Comparison of ENCODE assay signal across 10 mouse cellular contexts in genomic region chr11:95150269-95151049, GRCm38 (mm10). TPM values are rescaled to one million over a fixed set of nuclear protein-coding genes. Genes with fewer than 3 reads are reported as not detected.
DNase-seq lines count a peak whose midpoint lies in the region; ATAC-seq and TF ChIP-seq lines count a peak whose summit lies in the region.
"Had no signal": no experiment of that assay in that cellular context is flagged by ENCODE, and none has a peak within 500 bp of the region (broad histone marks: within the 10 kb centered on the region; RNA-seq: fewer than 3 reads in every experiment).

No protein-coding gene starts in this region.

- ATAC-seq in forebrain, embryonic 15.5 days (replicated peaks) = no peak
- no peak for ATAC-seq in forebrain, embryonic 11.5 days (replicated peaks; ENCODE audit: low FRiP score)
- ATAC-seq in lung, embryonic 14.5 days (ENCODE audit: insufficient read depth) = peak; percentile 28; the same call in 1 of the 2 replicates
- ATAC-seq in limb, embryonic 12.5 days (ENCODE audit: insufficient number of reproducible peaks, insufficient read depth, low FRiP score, low TSS enrichment, low read depth) = no peak
- no peak for ATAC-seq in megakaryocyte progenitor cell, adult 5-6 weeks (replicated peaks; ENCODE audit: poor library complexity)
- no peak for ATAC-seq in CD4-positive, CD25-positive, alpha-beta regulatory T cell, adult 4 months

- no peak overlapping the region for H3K4me2 ChIP-seq in forebrain, embryonic 15.5 days (replicated peaks)
- no peak overlapping the region for H3K4me2 ChIP-seq in forebrain, embryonic 11.5 days (ENCODE audit: low read depth, low read length, severe bottlenecking)
- H3K4me2 ChIP-seq in lung, embryonic 14.5 days = peak overlapping the region; percentile 43
- H3K4me2 ChIP-seq in limb, embryonic 12.5 days = peak overlapping the region; percentile 30

- no peak overlapping the region for H3K9ac ChIP-seq in forebrain, embryonic 15.5 days (replicated peaks)
- H3K9ac ChIP-seq in forebrain, embryonic 11.5 days (ENCODE audit: low read length) = no peak overlapping the region
- H3K9ac ChIP-seq in lung, embryonic 14.5 days = no peak overlapping the region
- no peak overlapping the region for H3K9ac ChIP-seq in limb, embryonic 12.5 days (replicated peaks)

- no peak overlapping the region for H3K27ac ChIP-seq in forebrain, embryonic 15.5 days (replicated peaks)
- no peak overlapping the region for H3K27ac ChIP-seq in forebrain, embryonic 11.5 days (ENCODE audit: low read depth, low read length)
- no peak overlapping the region for H3K27ac ChIP-seq in lung, embryonic 14.5 days (ENCODE audit: low read depth)
- H3K27ac ChIP-seq in limb, embryonic 12.5 days = no peak overlapping the region

- H3K27me3 ChIP-seq in forebrain, embryonic 15.5 days = peaks cover 64% of the 10 kb centered on the region
- H3K27me3 ChIP-seq in forebrain, embryonic 11.5 days (ENCODE audit: control insufficient read depth, insufficient read depth, low read length) = peaks cover 67% of the 10 kb centered on the region
- peaks cover 70% of the 10 kb centered on the region for H3K27me3 ChIP-seq in lung, embryonic 14.5 days (ENCODE audit: insufficient read depth, low read length)
- peaks cover 83% of the 10 kb centered on the region for H3K27me3 ChIP-seq in limb, embryonic 12.5 days

- TF ChIP-seq CTCF in lung, embryonic 14.5 days (IDR thresholded peaks at IDR 0.05; ENCODE audit: low read depth) = no peak

- peak overlapping the region; percentile 3; the same call in 1 of the 2 replicates for H3K4me3 ChIP-seq in forebrain, embryonic 15.5 days
- no peak overlapping the region for H3K4me3 ChIP-seq in forebrain, embryonic 11.5 days (ENCODE audit: low read depth, low read length)
- H3K4me3 ChIP-seq in lung, embryonic 14.5 days (ENCODE audit: low read depth, low read length) = 0 out of 2 replicates have a peak overlapping the region, but pooled peaks have one; percentile 2
- peak overlapping the region; percentile 17 for H3K4me3 ChIP-seq in limb, embryonic 12.5 days (replicated peaks)

- no peaks in the 10 kb centered on the region for H3K9me3 ChIP-seq in forebrain, embryonic 15.5 days
- H3K9me3 ChIP-seq in forebrain, embryonic 11.5 days (ENCODE audit: control insufficient read depth, low read length) = no peaks in the 10 kb centered on the region
- H3K9me3 ChIP-seq in lung, embryonic 14.5 days (ENCODE audit: low read depth, low read length) = no peaks in the 10 kb centered on the region
- H3K9me3 ChIP-seq in limb, embryonic 12.5 days = no peaks in the 10 kb centered on the region

- H3K4me1 ChIP-seq in forebrain, embryonic 15.5 days = peaks cover 18% of the 10 kb centered on the region
- H3K4me1 ChIP-seq in forebrain, embryonic 11.5 days (replicated peaks; ENCODE audit: control insufficient read depth, insufficient read depth, low read length) = peaks cover 7% of the 10 kb centered on the region
- H3K4me1 ChIP-seq in lung, embryonic 14.5 days (ENCODE audit: insufficient read depth) = peaks cover 7% of the 10 kb centered on the region
- H3K4me1 ChIP-seq in limb, embryonic 12.5 days (replicated peaks) = peaks cover 15% of the 10 kb centered on the region

- 1% methylated on average over 33 of the region's 33 CpGs for WGBS in forebrain, embryonic 15.5 days
- whole genome bisulfite sequencing in forebrain, embryonic 11.5 days = under 1% methylated on average over 33 of the region's 33 CpGs
- WGBS in lung, embryonic 14.5 days = 2% methylated on average over 33 of the region's 33 CpGs
- WGBS in limb, embryonic 12.5 days = 2% methylated on average over 33 of the region's 33 CpGs

- H3K36me3 ChIP-seq in forebrain, embryonic 15.5 days = no peaks in the 10 kb centered on the region
- H3K36me3 ChIP-seq in forebrain, embryonic 11.5 days (ENCODE audit: control insufficient read depth, insufficient read depth, low read length) = no peaks in the 10 kb centered on the region
- H3K36me3 ChIP-seq in lung, embryonic 14.5 days (ENCODE audit: insufficient read depth) = no peaks in the 10 kb centered on the region
- H3K36me3 ChIP-seq in limb, embryonic 12.5 days = no peaks in the 10 kb centered on the region

- DNase-seq in forebrain, embryonic 11.5 days (ENCODE audit: low spot score) = no peak
- peak; percentile 67 for DNase-seq in lung, embryonic 14.5 days
- no peak for DNase-seq in lung, postnatal 36 days
- DNase-seq in embryo, embryonic 10.5 days (ENCODE audit: low spot score) = peak; percentile 50

RNA-seq across cellular contexts. Expression of gene Dlx4, which starts 4.4 kb away (rescaled TPM):
- not detected in 2 replicates for polyA plus RNA-seq in forebrain, embryonic 15.5 days (2015; fragmentation: Nextera tagmentation; extraction: Ambion mirVana)
- polyA plus RNA-seq in forebrain, embryonic 11.5 days (2014; fragmentation: Nextera tagmentation; extraction: Ambion mirVana) = 0.23 and 0.29 TPM in 2 replicates
- polyA plus RNA-seq in lung, embryonic 14.5 days (2014; fragmentation: Nextera tagmentation; extraction: Ambion mirVana) = 0.31 and 0.57 TPM in 2 replicates
- 1.4 and 1.9 TPM in 2 replicates for polyA plus RNA-seq in limb, embryonic 12.5 days (2016; fragmentation: Nextera tagmentation; extraction: Ambion mirVana)
- total RNA-seq in megakaryocyte progenitor cell, adult 5-6 weeks (2015) = not detected in 2 replicates
- not detected in 2 replicates for total RNA-seq in megakaryocyte progenitor cell, adult 5-6 weeks (2017)
- not detected for polyA plus RNA-seq in CD4-positive, CD25-positive, alpha-beta regulatory T cell, adult 4 months (2017; shearing (Covaris generic))
- total RNA-seq: hematopoietic stem cell, adult 5-6 weeks had no signal

RNA-seq across cellular contexts. Expression of gene Dlx3, which starts 30.5 kb away (rescaled TPM):
- not detected in 2 replicates for polyA plus RNA-seq in forebrain, embryonic 15.5 days (2015; fragmentation: Nextera tagmentation; extraction: Ambion mirVana)
- polyA plus RNA-seq in forebrain, embryonic 11.5 days (2014; fragmentation: Nextera tagmentation; extraction: Ambion mirVana) = 1.4 TPM in 2 replicates
- 0.11 and 0.18 TPM in 2 replicates for polyA plus RNA-seq in lung, embryonic 14.5 days (2014; fragmentation: Nextera tagmentation; extraction: Ambion mirVana)
- 8.4 and 9.9 TPM in 2 replicates for polyA plus RNA-seq in limb, embryonic 12.5 days (2016; fragmentation: Nextera tagmentation; extraction: Ambion mirVana)
- not detected in 2 replicates for total RNA-seq in megakaryocyte progenitor cell, adult 5-6 weeks (2015)
- not detected in 2 replicates for total RNA-seq in megakaryocyte progenitor cell, adult 5-6 weeks (2017)
- polyA plus RNA-seq in CD4-positive, CD25-positive, alpha-beta regulatory T cell, adult 4 months (2017; shearing (Covaris generic)) = under 1 TPM in 1 of 2 experiments, not detected in 1; 0.20 TPM
- total RNA-seq: hematopoietic stem cell, adult 5-6 weeks had no signal
- polyA plus RNA-seq: liver, embryonic 16.5 days had no signal

Comparison
In these comparisons a context has a peak if more than half of its experiments do, and no peak if none do; other contexts are left out.
1. DNase-seq: peak in lung, embryonic 14.5 days (single experiment) and embryo, embryonic 10.5 days (single experiment); none in forebrain, embryonic 11.5 days (single experiment) and lung, postnatal 36 days (single experiment).
2. H3K4me2 ChIP-seq: peak in lung, embryonic 14.5 days (single experiment) and limb, embryonic 12.5 days (single experiment); none in forebrain, embryonic 15.5 days (single experiment) and forebrain, embryonic 11.5 days (single experiment).